Mouse (Mus musculus) heart, embryonic 13.5 days (tissue): ENCODE results near the gene Mknk1. TPM values are rescaled to one million over a fixed set of nuclear protein-coding genes. Genes with fewer than 3 reads are reported as not detected.

Experiments used
- ATAC-seq: fragments of 200-750 bp; cut with Nextera tagmentation; 2 replicates; pipeline ENCODE4 v1.8.0; 2017; ENCODE audit warnings: moderate TSS enrichment; ENCODE audit not compliant: insufficient number of reproducible peaks, low FRiP score, low TSS enrichment; ENCODE audit errors: extremely low read depth
- H3K27ac ChIP-seq: fragments of 300-500 bp; sonication (generic); replicated peaks from 2 replicates; pipeline ENCODE4 v1.5.1; 2015; ENCODE audit warnings: moderate library complexity, mild to moderate bottlenecking, inconsistent platforms
- H3K27me3 ChIP-seq: fragments of 300-500 bp; sonication (generic); replicated peaks from 2 replicates; pipeline ENCODE4 v1.6.1; 2015; ENCODE audit warnings: mild to moderate bottlenecking, inconsistent platforms
- H3K36me3 ChIP-seq: fragments of 300-500 bp; sonication (generic); 2 replicates; pipeline ENCODE4 v1.6.1; 2015; ENCODE audit warnings: mild to moderate bottlenecking, inconsistent platforms
- H3K4me1 ChIP-seq: fragments of 300-500 bp; sonication (generic); 2 replicates; pipeline ENCODE4 v1.6.1; 2015; ENCODE audit warnings: inconsistent platforms
- H3K4me2 ChIP-seq: fragments of 300-500 bp; sonication (generic); 2 replicates; pipeline ENCODE4 v1.6.1; 2015; ENCODE audit warnings: inconsistent platforms, mild to moderate bottlenecking, moderate library complexity
- H3K4me3 ChIP-seq: fragments of 300-500 bp; sonication (generic); 2 replicates; pipeline ENCODE4 v1.5.1; 2015; ENCODE audit warnings: moderate library complexity, mild to moderate bottlenecking, inconsistent platforms
- H3K9ac ChIP-seq: fragments of 300-500 bp; sonication (generic); 2 replicates; pipeline ENCODE4 v1.6.1; 2015; ENCODE audit warnings: inconsistent platforms, mild to moderate bottlenecking, moderate library complexity
- H3K9me3 ChIP-seq: fragments of 300-500 bp; sonication (generic); 2 replicates; pipeline ENCODE4 v1.6.1; 2016; ENCODE audit warnings: inconsistent platforms
- WGBS: fragments of 180-500 bp; shearing (Covaris S2); methylation state at CpG from one replicate; pipeline ENCODE4 v1.1.7; 2015; ENCODE audit warnings: mixed read lengths; 5-methylcytosine and 5-hydroxymethylcytosine counted together
- polyA plus RNA-seq: library from polyadenylated mRNA; unstranded; fragments of >200 nt; fragmentation: Nextera tagmentation; extraction: Ambion mirVana; gene quantifications from 2 replicates; pipeline ENCODE4 v1.2.1, GENCODE M21; 2015

Gene Mknk1
- polyA plus RNA-seq, 1 experiment from 2014 or later = 18.6 TPM

- peaks cover 94% of the 10 kb centered on the region for H3K27me3 ChIP-seq
- ATAC-seq = no peak
- whole genome bisulfite sequencing = 46% methylated on average over 7 of the region's 7 CpGs
Observed at GRCm38 (mm10) chr4:115927637-115928036, 88.6 kb downstream of the Mknk1 start.

More at GRCm38 (mm10) chr4:115927637-115928036, 88.6 kb downstream of the Mknk1 start:
- Histone ChIP-seq H3K4me1 (no peaks in the 10 kb centered on the region), H3K9ac (no peak overlapping the region), H3K27ac (no peak overlapping the region), H3K36me3 (no peaks in the 10 kb centered on the region), H3K9me3 (no peaks in the 10 kb centered on the region), H3K4me3 (no peak overlapping the region), H3K4me2 (no peak overlapping the region)

Other genes starting within 250 kb of the Mknk1 start
- gene Cyp4a32, start 238.2 kb upstream of the Mknk1 start, polyA plus RNA-seq = not detected in 2 replicates
- gene Cyp4b1, start 191.5 kb upstream of the Mknk1 start, polyA plus RNA-seq = 1.2 and 2.0 TPM in 2 replicates
- 23.6 and 25.5 TPM in 2 replicates for gene Efcab14, start 101.5 kb upstream of the Mknk1 start, polyA plus RNA-seq
- 0.19 TPM in 1 of 2 replicates, not detected in the other for gene Tex38, start 58.2 kb upstream of the Mknk1 start, polyA plus RNA-seq
- gene Atpaf1, start 54.4 kb upstream of the Mknk1 start, polyA plus RNA-seq = 54.5 and 63.2 TPM in 2 replicates
- gene Mob3c, start 11.1 kb upstream of the Mknk1 start, polyA plus RNA-seq = 6.4 and 7.6 TPM in 2 replicates
- gene Kncn, start 45.2 kb downstream of the Mknk1 start, polyA plus RNA-seq = not detected in 2 replicates
- not detected in 2 replicates for gene 6430628N08Rik, start 51.5 kb downstream of the Mknk1 start, polyA plus RNA-seq
- 0.05 TPM in 1 of 2 replicates, not detected in the other for gene Dmbx1, start 100.7 kb downstream of the Mknk1 start, polyA plus RNA-seq
- gene Faah, start 178.7 kb downstream of the Mknk1 start, polyA plus RNA-seq = 1.9 and 2.1 TPM in 2 replicates
- gene Nsun4, start 214.7 kb downstream of the Mknk1 start, polyA plus RNA-seq = 24.9 and 25.3 TPM in 2 replicates
- gene Uqcrh, start 235.9 kb downstream of the Mknk1 start, polyA plus RNA-seq = 925 and 1,094 TPM in 2 replicates
- 49.5 and 52.2 TPM in 2 replicates for gene Lrrc41, start 236.1 kb downstream of the Mknk1 start, polyA plus RNA-seq